Mouse (Mus musculus) spleen, adult 12 weeks (tissue): ENCODE data around the gene Fabp3.
A peak's percentile ranks its signal among the peaks of the same experiment; 100 is the strongest.

Experiments used
- DNase-seq: peaks from one replicate; pipeline ENCODE4 v3.0.0; 2022; ENCODE audit warnings: low spot score

The Fabp3 gene

DNA sequence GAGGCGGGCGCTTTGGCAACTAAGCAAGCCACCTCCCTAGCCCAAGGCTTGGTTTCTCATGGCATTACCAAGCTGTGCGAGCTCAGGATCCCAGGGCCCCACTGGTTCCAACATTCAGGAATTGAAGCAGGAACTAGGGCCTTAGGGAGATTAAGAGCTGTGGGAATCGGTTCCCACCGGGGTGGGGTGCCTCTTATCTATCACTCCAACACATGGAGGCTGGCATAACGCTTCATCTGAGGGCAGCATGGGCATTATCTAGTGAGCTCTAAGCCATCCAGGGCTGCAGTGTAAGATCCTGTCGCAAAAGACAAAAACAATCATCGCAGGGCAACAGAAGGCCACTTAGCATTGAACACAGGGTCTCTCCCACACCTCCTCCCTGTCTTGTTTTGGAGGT, 13.9 kb upstream of the Fabp3 start:
- peak; percentile 51 for DNase-seq

DNA sequence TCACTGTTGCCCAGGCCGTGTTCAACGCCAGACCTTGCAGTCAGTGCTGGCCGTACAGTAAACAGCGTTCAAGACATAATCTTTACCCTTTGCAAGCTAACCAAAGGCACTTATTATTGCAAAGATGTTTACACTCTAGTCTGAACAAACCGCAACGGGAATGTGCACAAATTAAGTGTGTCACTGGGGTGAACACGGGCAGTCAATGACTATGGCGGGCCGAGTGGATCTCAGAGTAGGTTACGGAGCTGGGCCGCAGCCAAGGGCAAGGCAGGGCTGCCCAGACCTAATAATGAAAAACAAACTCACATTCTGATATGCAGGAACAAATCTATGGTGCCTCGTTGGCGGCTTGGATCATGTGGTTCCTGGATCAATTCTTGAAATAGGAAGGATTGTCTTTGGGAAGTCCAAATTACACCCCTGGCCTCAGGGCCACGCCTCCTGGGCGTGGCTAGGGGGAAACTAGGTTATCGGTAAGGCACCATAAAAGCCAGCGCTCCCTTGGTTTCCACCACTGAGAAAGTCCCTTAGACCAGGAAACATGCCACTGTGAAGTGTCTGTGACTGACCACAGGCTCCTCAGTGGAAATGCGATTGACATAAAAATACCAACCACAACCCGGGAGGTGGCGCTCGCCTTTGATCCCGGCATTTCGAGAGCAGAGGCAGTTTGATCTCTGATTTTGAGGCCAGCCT, 13.2 kb upstream of the Fabp3 start:
- peak; percentile 76 for DNase-seq

DNA sequence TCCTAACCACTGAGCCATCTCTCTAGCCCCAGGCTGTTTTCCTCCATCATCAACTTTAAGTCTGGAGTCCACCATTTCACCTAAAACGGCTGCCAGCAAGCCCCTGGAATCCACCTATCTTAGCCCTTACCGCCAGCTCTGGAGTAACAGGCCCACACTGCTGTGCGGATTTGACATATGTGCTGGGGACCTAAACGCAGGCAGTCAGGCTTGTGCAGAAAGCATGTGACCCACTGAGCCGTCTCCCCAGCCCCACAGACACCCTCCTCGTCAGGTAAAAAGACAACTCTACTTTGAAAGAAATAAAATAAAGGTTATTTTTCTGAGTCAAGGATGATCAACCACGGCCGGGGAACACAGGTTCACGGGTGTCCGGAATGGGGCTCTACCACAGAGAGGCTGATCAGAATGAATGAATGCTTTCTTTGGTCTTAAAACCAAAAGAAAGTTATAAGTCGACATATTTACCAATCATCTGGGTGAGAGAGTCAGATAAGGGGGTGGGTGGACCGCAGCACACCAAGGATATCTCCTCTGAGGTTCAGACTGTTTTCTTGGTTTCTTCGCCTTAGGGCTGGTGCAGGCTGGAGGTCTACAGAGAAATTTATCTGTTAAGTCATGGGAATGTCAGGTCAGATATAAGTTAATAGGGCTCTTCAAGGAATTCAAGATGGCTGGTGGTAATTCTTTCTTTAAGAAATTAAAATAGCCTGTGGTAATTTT, 12.0 kb upstream of the Fabp3 start:
- peak; percentile 48 for DNase-seq

DNA sequence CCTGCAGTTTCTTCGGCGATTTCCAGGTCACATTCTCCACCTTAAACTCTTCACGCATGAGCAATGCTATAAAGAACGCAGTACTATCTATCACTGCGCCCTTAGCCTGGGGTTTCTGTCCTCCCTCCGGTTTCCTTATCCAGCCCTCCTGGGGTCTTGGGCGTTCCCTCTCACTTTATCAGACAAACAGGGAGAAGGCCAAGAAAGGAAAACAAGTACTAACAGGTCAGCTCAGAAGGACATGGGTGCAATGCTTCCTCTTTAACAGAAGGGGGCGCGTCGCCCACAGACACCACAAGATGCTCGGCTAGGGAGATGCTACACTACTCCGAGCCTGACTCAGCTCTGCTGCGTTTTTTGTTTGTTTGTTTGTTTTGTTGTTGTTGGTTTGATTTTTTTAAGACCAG, 11.3 kb upstream of the Fabp3 start:
- peak; percentile 65 for DNase-seq

DNA sequence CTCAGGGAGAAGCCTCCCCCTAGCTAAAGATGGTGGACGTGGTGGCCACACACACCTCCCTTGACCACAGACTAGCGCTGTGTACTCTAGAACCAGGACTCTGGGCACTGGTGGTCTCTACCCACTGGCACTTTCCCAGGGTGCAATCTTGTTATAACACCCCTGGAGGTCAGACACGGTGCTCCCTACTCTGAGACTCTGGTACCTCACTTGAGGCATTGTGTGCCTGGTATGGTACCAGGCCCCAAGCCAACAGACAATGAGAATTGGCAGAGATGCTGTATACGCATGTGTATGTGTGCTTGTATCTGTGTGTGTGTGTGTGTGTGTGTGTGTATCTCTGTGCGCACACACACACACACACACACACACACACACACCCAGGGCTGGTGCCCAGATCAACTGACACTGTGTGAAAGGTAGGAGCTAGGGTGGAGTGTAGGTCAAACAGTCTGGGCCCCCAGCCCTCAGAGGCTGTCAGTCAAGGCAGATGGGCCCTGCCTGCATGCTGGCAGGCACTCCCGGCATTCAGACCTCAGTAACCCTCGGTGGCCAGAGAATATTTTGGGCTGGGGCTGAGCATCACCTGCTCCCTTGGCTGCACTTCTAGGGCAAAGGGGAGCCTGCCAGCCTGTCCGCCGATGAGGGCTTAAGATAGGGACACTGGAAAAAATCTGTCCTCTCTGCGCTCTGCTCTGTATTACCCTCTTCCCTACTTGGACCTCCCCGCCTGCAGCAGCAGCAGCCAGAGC, 9.3 kb upstream of the Fabp3 start:
- DNase-seq, result no peak

DNA sequence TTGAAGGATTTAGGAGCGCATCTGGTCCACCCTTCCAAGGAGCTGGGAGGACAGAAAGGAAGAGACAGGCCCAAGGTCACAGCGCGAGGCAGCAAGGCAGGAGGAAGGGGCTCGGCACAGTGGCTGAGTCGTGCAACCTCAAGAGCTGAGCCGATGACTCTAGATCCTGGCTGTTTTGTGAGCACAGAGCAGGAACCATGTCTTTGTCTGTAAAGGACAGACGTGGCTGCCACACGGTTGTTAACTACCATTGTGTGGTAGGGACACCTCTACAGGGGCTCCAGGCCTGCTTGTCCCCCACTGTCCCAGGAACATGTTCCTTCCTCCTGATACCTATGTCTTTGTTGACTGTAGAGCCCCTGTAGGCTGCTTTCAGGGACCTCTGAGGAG, 8.8 kb upstream of the Fabp3 start:
- DNase-seq, result no peak

DNA sequence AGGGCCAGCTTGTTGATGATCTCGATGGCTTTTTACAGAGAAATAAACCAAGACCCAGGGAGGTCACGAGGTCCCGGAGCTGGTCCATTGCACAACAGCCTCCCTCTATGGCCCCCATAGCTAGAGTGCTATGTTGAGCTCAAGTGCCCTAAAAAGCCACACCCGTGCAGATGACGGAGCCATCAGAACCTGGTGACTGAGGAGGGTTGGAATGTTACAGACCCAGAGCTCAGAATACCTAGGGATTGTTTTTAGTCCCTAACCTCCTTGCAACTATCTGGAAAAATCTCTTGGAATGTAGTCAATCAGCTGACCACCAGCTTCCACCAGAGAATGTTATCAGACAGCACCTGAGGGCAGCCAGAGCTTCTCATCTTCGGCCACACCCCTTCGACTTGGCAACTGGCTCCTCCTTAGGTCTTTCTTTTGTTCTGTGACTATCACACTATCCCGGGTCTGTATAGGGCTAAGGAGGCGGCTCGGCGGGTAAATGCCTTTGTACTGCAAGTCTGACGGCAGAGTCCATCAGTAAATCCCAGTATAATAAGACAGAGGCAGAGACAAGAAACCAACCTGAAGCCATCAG, 6.0 kb upstream of the Fabp3 start:
- no peak for DNase-seq

DNA sequence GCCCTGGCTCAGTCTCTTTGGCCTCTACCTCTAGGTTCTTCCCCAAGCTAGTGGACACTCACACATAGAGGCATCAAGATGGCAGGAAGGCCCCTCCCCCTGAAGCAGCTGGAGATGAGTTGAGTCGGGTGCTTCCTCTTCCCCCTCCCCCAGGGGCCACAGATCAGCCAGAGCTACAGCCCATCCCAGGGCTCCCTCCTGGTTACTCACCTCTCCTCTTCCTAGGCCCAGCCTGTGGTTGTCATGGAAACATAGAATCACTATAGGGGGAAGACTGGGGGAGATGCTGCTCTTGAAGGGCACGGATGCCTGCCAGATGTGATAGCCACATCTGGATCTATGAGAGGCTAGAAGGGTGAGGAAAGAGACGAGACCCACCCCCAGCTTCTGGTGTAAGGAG, 3.6 kb upstream of the Fabp3 start:
- no peak for DNase-seq

DNA sequence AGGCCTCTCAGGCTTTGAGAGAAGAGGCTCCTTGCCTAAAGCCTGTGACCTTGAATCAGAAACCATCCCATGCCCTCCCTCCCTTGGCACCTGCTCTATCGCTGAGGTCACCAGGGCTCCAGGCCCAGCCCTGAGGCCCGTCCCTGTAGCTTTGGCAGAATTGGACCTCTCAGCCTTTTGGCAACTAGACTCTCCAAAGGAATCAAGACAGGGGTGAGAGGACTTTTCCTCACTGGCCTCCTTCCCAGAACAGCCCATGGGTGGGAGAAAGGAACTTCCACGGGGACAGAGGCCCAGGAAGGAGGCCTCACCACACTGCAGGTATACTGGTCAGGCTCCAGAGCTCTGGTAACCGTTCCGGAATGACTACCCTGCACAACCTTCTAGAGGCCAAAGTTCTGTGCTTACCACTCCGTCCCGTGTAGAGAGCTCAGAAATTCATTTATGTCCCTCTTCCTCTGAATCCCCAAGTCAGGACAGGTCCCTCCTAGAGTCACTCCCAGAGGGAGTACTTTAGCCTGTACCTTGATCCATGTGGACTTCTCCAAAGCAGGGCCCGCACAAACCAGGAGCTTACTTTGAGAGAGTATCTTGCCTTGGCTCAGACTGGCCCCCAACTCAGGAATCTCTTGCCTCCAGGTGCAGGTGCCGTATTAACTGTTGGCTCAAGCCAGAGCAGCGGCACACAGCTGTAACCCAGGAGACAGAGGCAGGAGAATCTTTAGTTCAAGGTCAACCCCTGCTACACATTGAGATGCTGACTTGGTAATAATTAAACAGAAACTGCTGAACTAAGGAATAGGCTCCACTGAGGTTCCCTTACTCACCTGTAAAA, 1.4 kb upstream of the Fabp3 start:
- no peak for DNase-seq

DNA sequence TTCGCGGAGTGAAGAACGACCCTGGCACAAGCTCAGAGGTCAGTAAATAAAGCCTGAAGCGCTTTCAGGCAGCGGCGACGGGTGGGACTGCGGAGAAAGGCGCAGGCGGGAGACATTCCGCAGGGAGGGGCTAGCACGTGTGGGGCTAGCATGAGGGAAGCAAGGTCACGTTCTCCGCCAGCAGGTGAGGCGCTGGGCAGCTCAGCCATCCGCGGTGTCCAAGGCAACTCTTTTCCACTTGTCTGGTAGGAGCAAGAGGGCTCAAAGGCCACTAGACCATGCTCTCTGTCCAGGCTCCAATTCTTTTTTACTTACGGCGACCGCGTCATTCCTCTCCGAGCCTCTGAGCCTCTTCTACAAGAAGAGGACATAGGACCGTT, 554 bp upstream of the Fabp3 start:
- DNase-seq, result no peak

DNA sequence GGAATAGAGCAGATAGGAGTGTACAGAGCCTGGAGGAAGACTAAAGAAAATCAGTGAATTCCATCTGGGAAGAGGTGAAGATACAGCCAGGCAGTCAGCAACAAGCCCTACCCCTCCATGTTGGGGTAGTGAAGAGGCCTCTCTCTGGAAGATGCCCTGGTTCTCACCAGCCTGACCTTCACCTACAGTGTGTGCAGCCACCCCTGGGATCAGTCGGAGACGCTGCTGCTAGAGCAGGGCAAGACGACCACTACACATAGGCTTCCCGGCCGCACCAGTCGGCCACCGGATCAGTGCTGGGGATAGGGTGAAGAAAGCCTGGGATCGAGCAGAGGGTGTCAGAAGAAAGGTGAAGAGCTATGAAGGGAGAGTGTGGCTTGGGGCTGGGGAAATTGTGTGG, 859 bp downstream of the Fabp3 start:
- DNase-seq, result no peak

DNA sequence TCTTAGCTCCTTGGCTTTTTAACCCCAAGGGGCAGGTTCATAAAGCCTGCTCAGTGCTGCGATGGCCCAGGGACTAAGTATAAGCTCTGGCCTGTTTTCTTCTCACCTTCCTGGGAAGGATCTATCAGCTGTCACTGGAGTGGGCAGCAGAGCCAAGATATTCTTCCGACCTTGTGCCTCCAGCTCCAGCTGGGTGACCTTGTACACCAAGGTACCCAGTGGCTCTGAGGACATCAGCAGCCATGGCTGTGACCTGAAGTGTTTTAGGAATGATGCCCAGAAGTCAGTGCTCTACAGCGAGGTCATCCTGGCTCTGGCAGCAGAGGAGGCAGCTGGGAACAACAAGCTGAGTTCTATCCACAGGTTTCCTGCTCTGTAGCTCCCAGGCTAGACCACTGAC, 4.1 kb downstream of the Fabp3 start:
- DNase-seq, result no peak

DNA sequence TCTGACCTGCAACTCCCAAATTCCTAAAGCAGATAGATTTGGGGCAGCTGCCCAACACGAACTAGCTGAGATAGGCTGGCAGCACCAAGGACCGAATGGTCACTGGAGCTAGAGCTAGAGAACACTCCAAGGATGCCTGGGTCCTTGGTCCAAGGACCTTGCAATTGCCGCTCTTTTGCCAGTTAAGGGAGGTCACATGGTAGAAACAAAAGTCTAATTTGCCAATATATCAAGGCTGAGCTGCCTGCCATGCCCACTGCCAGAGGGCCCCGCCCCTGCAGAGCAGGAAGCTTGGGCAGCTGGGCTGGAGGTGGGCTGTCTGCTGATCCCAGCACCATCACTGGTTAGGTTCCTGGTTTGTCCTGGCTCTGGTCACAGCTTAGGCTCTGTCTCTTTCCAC, 5.2 kb downstream of the Fabp3 start:
- DNase-seq, result no peak

DNA sequence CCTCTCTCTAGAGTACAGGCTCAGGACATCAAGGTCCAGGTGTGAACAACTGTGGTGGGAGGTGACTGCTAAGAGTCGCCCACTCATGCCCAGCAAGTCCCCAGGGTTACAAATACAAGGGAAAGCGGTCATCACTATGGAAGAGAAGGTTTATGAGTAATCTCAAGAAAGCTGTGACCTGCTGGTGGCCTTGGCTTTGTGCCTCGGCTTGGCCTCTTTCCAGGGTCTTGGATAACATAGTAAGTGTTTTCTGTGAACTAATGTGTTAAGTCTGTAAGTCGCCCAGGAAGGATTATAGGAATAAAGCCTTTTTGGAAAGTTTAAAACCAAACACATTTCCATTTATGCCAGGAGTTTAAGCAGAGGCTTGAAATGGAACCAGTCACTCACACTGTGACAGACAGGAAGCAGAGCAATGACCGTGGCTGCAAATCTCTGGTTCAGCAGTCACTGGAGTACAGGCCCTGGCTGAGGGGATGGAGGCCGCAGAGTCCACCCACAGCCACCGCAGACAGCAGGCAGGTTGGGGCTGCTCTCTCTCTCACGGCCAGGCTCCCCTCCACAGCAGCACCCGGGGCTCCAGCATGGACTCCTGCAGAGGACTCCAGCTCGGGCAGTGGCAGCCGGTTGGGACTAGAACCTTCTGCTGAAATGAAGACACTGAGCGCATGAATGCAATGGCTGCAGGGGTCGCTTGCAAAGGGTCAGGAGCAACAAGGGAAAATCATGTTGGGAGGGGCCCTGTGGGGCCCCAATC, 7.6 kb downstream of the Fabp3 start:
- no peak for DNase-seq

DNA sequence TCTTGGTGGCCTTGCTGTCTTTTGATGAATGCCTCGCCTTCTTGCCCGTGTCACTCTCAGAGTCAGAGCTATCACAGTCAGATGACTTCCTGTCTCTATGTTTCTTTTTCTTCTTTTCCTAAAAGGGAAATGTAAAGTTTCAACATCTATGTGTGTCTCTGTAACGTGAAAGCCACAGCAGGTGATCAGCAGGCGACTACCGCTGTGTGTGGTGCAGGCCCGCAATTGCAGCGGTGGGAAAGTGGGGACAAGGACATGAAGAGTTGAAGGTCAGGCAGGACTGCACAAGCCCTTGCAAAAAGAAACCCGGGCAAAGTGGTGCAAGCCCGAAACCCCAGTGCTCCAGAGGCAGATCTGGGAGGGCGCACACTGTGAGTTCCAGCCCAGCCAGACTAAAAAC, 8.3 kb downstream of the Fabp3 start:
- no peak for DNase-seq

DNA sequence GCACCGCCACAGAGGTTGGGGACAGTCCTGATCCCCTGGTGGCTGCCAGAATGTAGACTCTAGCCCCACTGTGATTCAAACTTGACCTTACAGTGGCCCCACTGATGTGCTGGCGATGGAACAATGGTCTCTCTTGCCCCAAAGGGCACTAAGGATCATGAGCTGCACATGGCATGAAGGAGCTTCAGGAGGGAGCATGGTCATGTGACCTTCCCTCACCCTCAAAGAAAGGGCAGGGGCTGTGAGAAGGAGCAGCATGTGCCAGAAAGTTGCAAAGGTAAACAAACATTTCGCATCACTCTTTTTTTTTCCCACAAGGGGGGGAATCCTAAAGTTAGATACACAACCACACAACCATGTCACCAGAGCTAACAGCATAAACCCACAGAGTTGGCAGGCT, 9.7 kb downstream of the Fabp3 start:
- no peak for DNase-seq

DNA sequence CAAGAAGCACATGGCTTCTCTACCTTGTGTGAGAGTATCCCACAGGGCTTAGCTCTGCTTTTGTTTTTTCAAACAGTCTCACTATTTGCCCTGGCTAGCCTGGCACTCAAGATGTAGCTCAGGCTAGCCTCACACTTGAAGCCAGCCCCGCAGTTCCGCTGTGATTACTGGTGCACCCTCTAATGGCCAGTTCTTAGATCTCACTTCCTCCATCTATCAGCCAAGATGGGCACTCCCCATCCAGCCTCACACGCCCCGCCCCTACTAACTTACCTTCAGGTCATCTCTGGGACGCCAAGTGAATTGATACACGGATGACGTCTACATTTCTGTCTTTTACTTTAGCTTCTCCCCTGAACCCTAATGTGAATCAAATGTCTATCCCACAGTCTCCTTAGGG, 11.2 kb downstream of the Fabp3 start:
- DNase-seq, result no peak

DNA sequence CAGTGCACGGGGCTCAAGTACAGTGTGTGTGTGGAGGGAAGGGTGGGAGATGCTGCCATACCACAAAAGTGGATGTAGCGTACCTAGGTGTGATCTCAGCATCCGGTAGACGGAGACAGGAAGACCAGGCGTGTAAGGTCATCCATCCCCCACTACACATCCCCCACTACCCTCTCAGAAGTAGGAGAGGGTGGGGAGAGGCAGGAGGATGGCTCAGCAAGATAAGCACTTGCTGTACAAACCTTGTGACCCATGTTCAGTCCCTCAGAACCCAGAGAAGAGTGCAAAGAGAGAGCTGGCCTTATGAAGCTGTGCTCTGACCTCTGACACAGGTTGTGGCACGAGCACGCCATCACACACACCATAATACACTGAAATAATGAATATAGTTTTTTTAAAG, 13.2 kb downstream of the Fabp3 start:
- no peak for DNase-seq

DNA sequence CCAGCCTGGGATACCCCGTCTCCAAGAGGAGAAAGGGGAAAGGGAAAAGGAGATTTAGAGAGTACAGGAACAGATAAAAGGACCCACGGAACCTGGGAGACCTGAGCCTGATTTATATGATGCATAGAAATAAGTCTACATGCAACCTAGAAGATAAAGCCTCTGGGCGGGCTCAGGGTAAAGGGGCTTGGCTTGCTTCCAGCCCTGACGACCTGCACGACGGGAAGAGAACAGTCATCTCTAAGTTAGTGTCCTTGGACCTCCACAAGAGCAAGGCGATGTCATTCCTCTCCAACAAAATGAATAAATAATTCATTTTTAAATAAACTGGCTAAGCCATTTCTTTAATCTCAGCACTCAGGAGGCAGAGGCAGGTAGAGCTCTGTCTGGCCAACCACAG, 14.2 kb downstream of the Fabp3 start:
- no peak for DNase-seq

DNA sequence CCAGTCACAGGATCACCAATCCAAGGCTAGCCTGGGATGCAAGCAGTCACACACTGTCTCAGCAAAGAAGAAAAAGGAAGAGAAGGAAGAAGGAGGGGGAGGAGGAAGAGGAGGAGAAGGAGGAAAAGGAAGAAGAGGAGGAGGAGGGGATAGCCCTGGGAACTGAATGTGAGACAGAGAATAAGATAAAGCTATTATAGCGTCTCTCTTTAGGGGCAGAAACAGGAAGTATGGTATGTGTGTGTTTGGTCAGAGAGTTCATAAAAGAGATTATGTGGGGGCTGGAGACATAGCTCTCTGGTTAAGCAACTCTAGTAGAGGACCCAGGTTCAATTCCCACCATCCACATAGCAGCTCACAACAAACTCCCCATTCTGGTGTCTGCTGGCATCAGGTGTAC, 14.8 kb downstream of the Fabp3 start:
- DNase-seq, result no peak

DNA sequence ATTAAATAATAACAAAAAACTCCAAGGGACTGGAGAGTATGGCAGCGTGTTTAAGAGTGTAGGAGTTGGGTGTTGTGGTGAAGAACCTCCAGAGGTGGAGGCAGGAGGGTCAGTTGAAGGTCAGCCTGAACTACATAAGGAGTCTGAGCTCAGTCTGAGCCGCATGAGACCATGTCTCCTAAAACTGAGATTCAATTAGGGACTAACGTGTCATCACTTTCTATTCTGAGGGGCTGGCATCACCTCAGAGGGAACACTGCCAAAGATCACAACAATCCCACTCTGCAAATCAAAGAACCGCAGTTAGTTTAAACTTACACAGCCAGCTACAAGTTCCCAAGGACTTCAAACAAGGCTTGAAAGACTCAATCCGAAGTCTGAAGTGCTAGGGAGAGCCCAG, 15.2 kb downstream of the Fabp3 start:
- no peak for DNase-seq
